Mouse (Mus musculus): ENCODE results near the gene Irf2bpl.

The Irf2bpl gene

GRCm38 (mm10) chr12:86885336-86885735, 738 bp upstream of the Irf2bpl start:
- DNase-seq (ENCODE audit: low spot score), result no peak

GRCm38 (mm10) chr12:86883280-86884196, 1.1 kb downstream of the Irf2bpl start:
- peak; percentile 34 for DNase-seq (ENCODE audit: low spot score)

- DNase-seq (ENCODE audit: low spot score), result no peak
Measured at GRCm38 (mm10) chr12:86883019-86883279, 1.6 kb downstream of the Irf2bpl start.

GRCm38 (mm10) chr12:86882279-86883018, 2.1 kb downstream of the Irf2bpl start:
- DNase-seq (ENCODE audit: low spot score), result peak; percentile 30

- no peak for DNase-seq (ENCODE audit: low spot score)
Measured at GRCm38 (mm10) chr12:86881809-86882278, 2.8 kb downstream of the Irf2bpl start.

- DNase-seq (ENCODE audit: low spot score), result no peak
Measured at GRCm38 (mm10) chr12:86880090-86880723, 4.4 kb downstream of the Irf2bpl start.

- no peak for DNase-seq (ENCODE audit: low spot score)
Measured at GRCm38 (mm10) chr12:86879446-86880085, 5.0 kb downstream of the Irf2bpl start.

GRCm38 (mm10) chr12:86878426-86879353, 5.9 kb downstream of the Irf2bpl start:
- DNase-seq (ENCODE audit: low spot score), result no peak

- DNase-seq (ENCODE audit: low spot score), result no peak
Measured at GRCm38 (mm10) chr12:86876981-86877380, 7.6 kb downstream of the Irf2bpl start.

- DNase-seq (ENCODE audit: low spot score), result no peak
Measured at GRCm38 (mm10) chr12:86876116-86876515, 8.5 kb downstream of the Irf2bpl start.

- DNase-seq (ENCODE audit: low spot score), result no peak
Measured at GRCm38 (mm10) chr12:86872335-86873040, 12.1 kb downstream of the Irf2bpl start.

GRCm38 (mm10) chr12:86871666-86872334, 12.8 kb downstream of the Irf2bpl start:
- DNase-seq (ENCODE audit: low spot score), result no peak

- DNase-seq (ENCODE audit: low spot score), result no peak
Measured at GRCm38 (mm10) chr12:86870996-86871395, 13.6 kb downstream of the Irf2bpl start.

- no peak for DNase-seq (ENCODE audit: low spot score)
Measured at GRCm38 (mm10) chr12:86869761-86870160, 14.8 kb downstream of the Irf2bpl start.

GRCm38 (mm10) chr12:86867271-86868223, 17.1 kb downstream of the Irf2bpl start:
- no peak for DNase-seq (ENCODE audit: low spot score)

- DNase-seq (ENCODE audit: low spot score), result no peak
Measured at GRCm38 (mm10) chr12:86864316-86865020, 20.1 kb downstream of the Irf2bpl start.

- DNase-seq (ENCODE audit: low spot score), result no peak
Measured at GRCm38 (mm10) chr12:86859924-86860790, 24.4 kb downstream of the Irf2bpl start.

Data from urinary bladder, postnatal 10 days (tissue).